Mouse (Mus musculus) megakaryocyte, embryonic 14.5 days (primary cell): ENCODE measurements around the gene Relt.

Experiments
- FLI1 ChIP-seq: IDR thresholded peaks from 2 replicates; pipeline ENCODE4 v1.6.1; 2012; ENCODE audit warnings: low read length, inconsistent platforms, mixed read lengths
- GATA1 ChIP-seq: IDR thresholded peaks from 3 replicates; pipeline ENCODE4 v1.6.1; 2012; ENCODE audit warnings: mixed read lengths, low read length, inconsistent platforms, borderline replicate concordance

- TF ChIP-seq GATA1 (no peak), FLI1 (no peak)
These were observed 22.3 kb downstream of the Relt start for GRCm38 (mm10) chr7:100840906-100841305.
